Mouse (Mus musculus): ENCODE measurements around the gene Arhgap32.

- TF ChIP-seq EP300 (IDR thresholded peaks at IDR 0.05; ENCODE audit: low read depth): no peak
- TF ChIP-seq CTCF (IDR thresholded peaks at IDR 0.05; ENCODE audit: low read depth): no peak
Measured at GRCm38 (mm10) chr9:32257365-32257764, 141.4 kb downstream of the Arhgap32 start.

Measured in liver, embryonic 14.5 days (tissue).